Mouse (Mus musculus): Measurements from ENCODE around the gene Fmo1.

DNA sequence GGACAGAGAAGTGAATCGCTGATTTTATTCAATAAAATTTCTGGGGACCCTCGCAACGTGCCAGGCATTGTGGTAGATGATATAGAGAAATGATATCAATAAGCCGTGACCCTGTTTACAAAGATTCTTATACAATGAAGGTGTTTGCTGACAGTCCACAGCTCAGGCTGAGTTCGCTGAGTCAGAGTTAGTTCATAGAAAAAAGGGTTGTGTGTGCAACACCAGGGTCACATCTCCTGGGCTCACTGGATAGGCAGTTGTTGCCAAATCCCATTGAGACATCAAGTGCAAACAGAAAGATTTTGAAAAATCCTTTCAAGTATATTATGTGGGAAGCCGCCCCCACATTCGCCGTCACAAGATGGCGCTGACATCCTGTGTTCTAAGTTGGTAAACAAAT lies 26.2 kb downstream of the Fmo1 start:
- TF ChIP-seq CTCF (IDR thresholded peaks at IDR 0.05; ENCODE audit: insufficient read depth, low read depth, low read length) (no peak), POLR2A (IDR thresholded peaks at IDR 0.05; ENCODE audit: insufficient read depth, low read depth, low read length) (no peak)
